Mouse (Mus musculus): ENCODE results near the gene Pcdh9. TPM values are rescaled to one million over a fixed set of nuclear protein-coding genes. Genes with fewer than 3 reads are reported as not detected.
A peak's percentile ranks its signal among the peaks of the same experiment; 100 is the strongest.

Pcdh9 gene
- polyA plus RNA-seq, 1 experiment from 2014 or later = 56.2 TPM

GRCm38 (mm10) chr14:93543561-93543960 is 346.9 kb downstream of the Pcdh9 start:
- Histone ChIP-seq H3K4me1 (0 out of 2 replicates have a peak, but pooled peaks cover 3% of the 10 kb centered on the region), H3K27ac (no peak overlapping the region), H3K9me3 (no peaks in the 10 kb centered on the region), H3K27me3 (no peaks in the 10 kb centered on the region), H3K4me3 (no peak overlapping the region), H3K4me2 (replicated peaks) (no peak overlapping the region), H3K9ac (no peak overlapping the region), H3K36me3 (no peaks in the 10 kb centered on the region)
- no peak for ATAC-seq (ENCODE audit: low FRiP score, low read depth)
- WGBS = 70% methylated on average over 3 of the region's 3 CpGs

- no peak overlapping the region for H3K4me3 ChIP-seq
- no peaks in the 10 kb centered on the region for H3K36me3 ChIP-seq
- 65% methylated on average over 4 of the region's 4 CpGs for WGBS
- H3K4me2 ChIP-seq (replicated peaks) = no peak overlapping the region
- H3K9ac ChIP-seq = no peak overlapping the region
- no peaks in the 10 kb centered on the region for H3K4me1 ChIP-seq
- H3K27ac ChIP-seq = no peak overlapping the region
- H3K27me3 ChIP-seq = no peaks in the 10 kb centered on the region
- ATAC-seq (ENCODE audit: low FRiP score, low read depth) = no peak; the same call in 1 of the 2 replicates
- no peaks in the 10 kb centered on the region for H3K9me3 ChIP-seq
Measured at GRCm38 (mm10) chr14:93534928-93535327, 355.6 kb downstream of the Pcdh9 start.

- no peak overlapping the region for H3K27ac ChIP-seq
- no peaks in the 10 kb centered on the region for H3K4me1 ChIP-seq
- 86% methylated on average over 8 of the region's 8 CpGs for WGBS
- H3K9ac ChIP-seq = no peak overlapping the region
- no peak overlapping the region for H3K4me3 ChIP-seq
- no peaks in the 10 kb centered on the region for H3K9me3 ChIP-seq
- H3K4me2 ChIP-seq (replicated peaks) = no peak overlapping the region
- ATAC-seq (ENCODE audit: low FRiP score, low read depth) = no peak
- H3K36me3 ChIP-seq = no peaks in the 10 kb centered on the region
- H3K27me3 ChIP-seq = no peaks in the 10 kb centered on the region
Measured at GRCm38 (mm10) chr14:93523430-93523829, 367.0 kb downstream of the Pcdh9 start.

- no peaks in the 10 kb centered on the region for H3K9me3 ChIP-seq
- no peak overlapping the region for H3K4me3 ChIP-seq
- no peak overlapping the region for H3K9ac ChIP-seq
- no peaks in the 10 kb centered on the region for H3K36me3 ChIP-seq
- 66% methylated on average over 5 of the region's 5 CpGs for WGBS
- H3K27ac ChIP-seq = no peak overlapping the region
- no peak overlapping the region for H3K4me2 ChIP-seq (replicated peaks)
- H3K4me1 ChIP-seq = no peaks in the 10 kb centered on the region
- no peak for ATAC-seq (ENCODE audit: low FRiP score, low read depth)
- no peaks in the 10 kb centered on the region for H3K27me3 ChIP-seq
Measured at GRCm38 (mm10) chr14:93520166-93520565, 370.3 kb downstream of the Pcdh9 start.

GRCm38 (mm10) chr14:93516679-93517078 is 373.8 kb downstream of the Pcdh9 start:
- H3K4me3 ChIP-seq = no peak overlapping the region
- H3K9ac ChIP-seq = no peak overlapping the region
- H3K9me3 ChIP-seq = no peaks in the 10 kb centered on the region
- 86% methylated on average over 3 of the region's 3 CpGs for WGBS
- H3K4me2 ChIP-seq (replicated peaks) = no peak overlapping the region
- H3K36me3 ChIP-seq = no peaks in the 10 kb centered on the region
- H3K27ac ChIP-seq = no peak overlapping the region
- H3K4me1 ChIP-seq = no peaks in the 10 kb centered on the region
- ATAC-seq (ENCODE audit: low FRiP score, low read depth) = no peak
- H3K27me3 ChIP-seq = no peaks in the 10 kb centered on the region

GRCm38 (mm10) chr14:93506107-93506506 is 384.4 kb downstream of the Pcdh9 start:
- H3K9me3 ChIP-seq = no peaks in the 10 kb centered on the region
- H3K4me1 ChIP-seq = no peaks in the 10 kb centered on the region
- H3K27me3 ChIP-seq = no peaks in the 10 kb centered on the region
- no peak overlapping the region for H3K9ac ChIP-seq
- no peaks in the 10 kb centered on the region for H3K36me3 ChIP-seq
- H3K4me2 ChIP-seq (replicated peaks) = no peak overlapping the region
- ATAC-seq (ENCODE audit: low FRiP score, low read depth) = no peak
- no peak overlapping the region for H3K27ac ChIP-seq
- no peak overlapping the region for H3K4me3 ChIP-seq

- H3K9me3 ChIP-seq = no peaks in the 10 kb centered on the region
- 23% methylated on average over 13 of the region's 13 CpGs for WGBS
- no peak overlapping the region for H3K27ac ChIP-seq
- H3K36me3 ChIP-seq = no peaks in the 10 kb centered on the region
- peaks cover 11% of the 10 kb centered on the region for H3K4me1 ChIP-seq
- no peaks in the 10 kb centered on the region for H3K27me3 ChIP-seq
- peak overlapping the region; percentile 38 for H3K4me2 ChIP-seq (replicated peaks)
- H3K9ac ChIP-seq = no peak overlapping the region
- no peak overlapping the region for H3K4me3 ChIP-seq
- ATAC-seq (ENCODE audit: low FRiP score, low read depth) = peak; percentile 52; the same call in 1 of the 2 replicates
Measured at GRCm38 (mm10) chr14:93498813-93499690, 391.4 kb downstream of the Pcdh9 start.

GRCm38 (mm10) chr14:93474991-93475390 is 415.5 kb downstream of the Pcdh9 start:
- 43% methylated on average over 2 of the region's 2 CpGs for WGBS
- no peaks in the 10 kb centered on the region for H3K9me3 ChIP-seq
- no peak overlapping the region for H3K27ac ChIP-seq
- peaks cover 3% of the 10 kb centered on the region; the same call in 1 of the 2 replicates for H3K4me1 ChIP-seq
- no peaks in the 10 kb centered on the region for H3K36me3 ChIP-seq
- ATAC-seq (ENCODE audit: low FRiP score, low read depth) = no peak
- H3K4me3 ChIP-seq = no peak overlapping the region
- H3K4me2 ChIP-seq (replicated peaks) = no peak overlapping the region
- H3K27me3 ChIP-seq = no peaks in the 10 kb centered on the region
- H3K9ac ChIP-seq = no peak overlapping the region

- no peak overlapping the region for H3K4me3 ChIP-seq
- no peak overlapping the region for H3K27ac ChIP-seq
- H3K36me3 ChIP-seq = no peaks in the 10 kb centered on the region
- 90% methylated on average over 8 of the region's 8 CpGs for WGBS
- H3K4me2 ChIP-seq (replicated peaks) = no peak overlapping the region
- H3K27me3 ChIP-seq = no peaks in the 10 kb centered on the region
- no peak for ATAC-seq (ENCODE audit: low FRiP score, low read depth)
- H3K9me3 ChIP-seq = no peaks in the 10 kb centered on the region
- peaks cover 3% of the 10 kb centered on the region; the same call in 1 of the 2 replicates for H3K4me1 ChIP-seq
- no peak overlapping the region for H3K9ac ChIP-seq
Measured at GRCm38 (mm10) chr14:93472494-93472893, 418.0 kb downstream of the Pcdh9 start.

- no peak overlapping the region for H3K4me2 ChIP-seq (replicated peaks)
- no peak overlapping the region for H3K9ac ChIP-seq
- no peaks in the 10 kb centered on the region for H3K36me3 ChIP-seq
- H3K27me3 ChIP-seq = no peaks in the 10 kb centered on the region
- H3K9me3 ChIP-seq = no peaks in the 10 kb centered on the region
- H3K4me3 ChIP-seq = no peak overlapping the region
- H3K4me1 ChIP-seq = peaks cover 5% of the 10 kb centered on the region; the same call in 1 of the 2 replicates
- H3K27ac ChIP-seq = no peak overlapping the region
- 20% methylated on average over 4 of the region's 4 CpGs for WGBS
- peak; percentile 71 for ATAC-seq (ENCODE audit: low FRiP score, low read depth)
Measured at GRCm38 (mm10) chr14:93463360-93463892, 427.1 kb downstream of the Pcdh9 start.

GRCm38 (mm10) chr14:93450930-93451665 is 439.4 kb downstream of the Pcdh9 start:
- no peaks in the 10 kb centered on the region for H3K36me3 ChIP-seq
- no peak for ATAC-seq (ENCODE audit: low FRiP score, low read depth)
- 79% methylated on average over 5 of the region's 5 CpGs for WGBS

GRCm38 (mm10) chr14:93441852-93442251 is 448.6 kb downstream of the Pcdh9 start:
- WGBS = 38% methylated on average over 2 of the region's 2 CpGs
- Histone ChIP-seq H3K4me1 (no peaks in the 10 kb centered on the region), H3K27ac (no peak overlapping the region), H3K4me2 (replicated peaks) (no peak overlapping the region), H3K36me3 (no peaks in the 10 kb centered on the region), H3K9ac (no peak overlapping the region), H3K4me3 (no peak overlapping the region), H3K27me3 (no peaks in the 10 kb centered on the region), H3K9me3 (no peaks in the 10 kb centered on the region)
- no peak for ATAC-seq (ENCODE audit: low FRiP score, low read depth)

More at GRCm38 (mm10) chr14:93450930-93451665, 439.4 kb downstream of the Pcdh9 start:
- H3K4me1 ChIP-seq = no peaks in the 10 kb centered on the region
- no peaks in the 10 kb centered on the region for H3K9me3 ChIP-seq
- no peak overlapping the region for H3K27ac ChIP-seq
- H3K9ac ChIP-seq = no peak overlapping the region
- H3K4me3 ChIP-seq = no peak overlapping the region
- H3K27me3 ChIP-seq = no peaks in the 10 kb centered on the region
- no peak overlapping the region for H3K4me2 ChIP-seq (replicated peaks)

Measured in limb, embryonic 13.5 days (tissue).